10 mouse cellular contexts compared by ENCODE assay signal in the genomic region with DNA sequence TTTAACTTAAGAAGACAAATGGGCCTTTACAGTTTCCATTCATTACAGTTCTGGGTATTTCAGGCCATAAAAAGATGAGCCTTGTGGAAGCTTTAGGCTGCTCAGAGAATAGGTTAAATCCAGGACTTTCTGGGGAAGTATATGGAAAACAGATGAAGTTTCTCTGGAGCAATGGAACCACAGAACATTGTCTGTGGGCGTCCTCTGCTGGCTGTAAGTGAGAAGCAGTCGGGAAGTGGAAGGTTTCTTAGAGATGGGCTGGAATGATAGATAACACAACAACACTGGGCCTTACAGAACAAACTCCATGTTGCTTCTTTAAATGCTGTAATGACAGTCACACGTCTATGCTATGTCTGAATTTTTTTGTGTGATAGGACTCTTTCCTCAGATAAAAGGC. TPM values are rescaled to one million over a fixed set of nuclear protein-coding genes. Genes with fewer than 3 reads are reported as not detected.
DNase-seq lines count a peak whose midpoint lies in the region; ATAC-seq and TF ChIP-seq lines count a peak whose summit lies in the region.
"Had no signal": no experiment of that assay in that cellular context is flagged by ENCODE, and none has a peak within 500 bp of the region (broad histone marks: within the 10 kb centered on the region; RNA-seq: fewer than 3 reads in every experiment).

No protein-coding gene starts in this region.

- no peak for TF ChIP-seq POLR2A in cortical plate, adult 2 months (IDR thresholded peaks at IDR 0.05; ENCODE audit: extremely low read depth, insufficient read depth, low read length)

- 0 out of 2 replicates have a peak, but pooled peaks cover 3% of the 10 kb centered on the region for H3K4me1 ChIP-seq in heart, embryonic 11.5 days (ENCODE audit: control insufficient read depth, insufficient read depth, low read length)
- H3K4me1 ChIP-seq in cortical plate, adult 2 months (ENCODE audit: control insufficient read depth, insufficient read depth, low read length) = peaks cover 3% of the 10 kb centered on the region
- H3K4me1 ChIP-seq: stomach, embryonic 15.5 days had no signal

- H3K27ac ChIP-seq in heart, embryonic 11.5 days (ENCODE audit: low read depth, low read length) = no peak overlapping the region
- H3K27ac ChIP-seq in cortical plate, adult 2 months (ENCODE audit: insufficient read depth, low read length) = no peak overlapping the region
- H3K27ac ChIP-seq: stomach, embryonic 15.5 days had no signal

- H3K9ac ChIP-seq in heart, embryonic 11.5 days (ENCODE audit: low read depth, low read length) = no peak overlapping the region
- H3K9ac ChIP-seq: stomach, embryonic 15.5 days had no signal

- H3K36me3 ChIP-seq in heart, embryonic 11.5 days (ENCODE audit: control insufficient read depth, insufficient read depth, low read length) = no peaks in the 10 kb centered on the region
- H3K36me3 ChIP-seq: stomach, embryonic 15.5 days had no signal

- no peak for ATAC-seq in heart, embryonic 11.5 days (replicated peaks; ENCODE audit: insufficient number of reproducible peaks, low FRiP score, low TSS enrichment)

- no peak overlapping the region for H3K4me2 ChIP-seq in heart, embryonic 11.5 days
- H3K4me2 ChIP-seq: stomach, embryonic 15.5 days had no signal

- H3K9me3 ChIP-seq in heart, embryonic 11.5 days (replicated peaks; ENCODE audit: control insufficient read depth, low read length) = no peaks in the 10 kb centered on the region
- H3K9me3 ChIP-seq: megakaryocyte, embryonic 14.5 days; stomach, embryonic 15.5 days had no signal

- no peak overlapping the region for H3K4me3 ChIP-seq in heart, embryonic 11.5 days (ENCODE audit: low read depth, low read length)
- H3K4me3 ChIP-seq in cortical plate, adult 2 months (ENCODE audit: insufficient read depth, low read length) = no peak overlapping the region
- H3K4me3 ChIP-seq: megakaryocyte, embryonic 14.5 days; stomach, embryonic 15.5 days had no signal

- H3K27me3 ChIP-seq in heart, embryonic 11.5 days (ENCODE audit: control insufficient read depth, insufficient read depth, low read length) = peaks cover 5% of the 10 kb centered on the region; the same call in 1 of the 2 replicates
- H3K27me3 ChIP-seq: stomach, embryonic 15.5 days had no signal

- TF ChIP-seq CTCF in cortical plate, adult 2 months (IDR thresholded peaks at IDR 0.05; ENCODE audit: extremely low read depth, insufficient read depth, low read length) = peak; percentile 86

- WGBS in heart, embryonic 11.5 days (ENCODE audit: insufficient replicate concordance) = 21% methylated on average over 3 of the region's 3 CpGs

- DNase-seq in heart, adult 11 months = peak; percentile 49
- DNase-seq in testis, postnatal 10 days (ENCODE audit: low spot score) = peak; percentile 74
- DNase-seq in testis, postnatal 14 days (ENCODE audit: low spot score) = no peak
- DNase-seq in layer of hippocampus, adult 18-20 months (ENCODE audit: low spot score in 2 of 2) = peak; percentile 39 to 82
- DNase-seq in right cerebral cortex, postnatal 4 days = peak; percentile 72
- no peak for DNase-seq in spleen, adult 12 weeks (ENCODE audit: low spot score)

RNA-seq across cellular contexts. Expression of gene Arhgap25, which starts 10.8 kb away (rescaled TPM):
- 1.1 and 1.6 TPM in 2 replicates for polyA plus RNA-seq in heart, embryonic 11.5 days (2014; fragmentation: Nextera tagmentation; extraction: Ambion mirVana)
- polyA plus RNA-seq in cortical plate, adult 2 months (2012; rRNA removed) = 6.2 and 7.0 TPM in 2 replicates
- total RNA-seq in layer of hippocampus, adult 18-20 months (2021) = 1 to 10 TPM; 1.7 to 2.9 TPM

Comparison
In these comparisons a context has a peak if more than half of its experiments do, and no peak if none do; other contexts are left out.
1. DNase-seq: peak in heart, adult 11 months (single experiment), testis, postnatal 10 days (single experiment), layer of hippocampus, adult 18-20 months (2 of 2) and right cerebral cortex, postnatal 4 days (single experiment); none in testis, postnatal 14 days (single experiment) and spleen, adult 12 weeks (single experiment).